Mouse (Mus musculus) liver, embryonic 12.5 days (tissue): Measurements from ENCODE around the gene Sncb. TPM values are rescaled to one million over a fixed set of nuclear protein-coding genes. Genes with fewer than 3 reads are reported as not detected.

ENCODE experiments used
- ATAC-seq: fragments of 200-750 bp; cut with Nextera tagmentation; 2 replicates; pipeline ENCODE4 v1.8.0; 2017; ENCODE audit warnings: moderate number of reproducible peaks, mild to moderate bottlenecking, moderate library complexity
- H3K27ac ChIP-seq: fragments of 300-500 bp; sonication (generic); 2 replicates; pipeline ENCODE4 v1.5.1; 2016; ENCODE audit warnings: mild to moderate bottlenecking
- H3K27me3 ChIP-seq: fragments of 300-500 bp; sonication (generic); replicated peaks from 2 replicates; pipeline ENCODE4 v1.6.1; 2016; ENCODE audit warnings: mild to moderate bottlenecking, moderate library complexity
- H3K36me3 ChIP-seq: fragments of 300-500 bp; sonication (generic); 2 replicates; pipeline ENCODE4 v1.6.1; 2016; ENCODE audit warnings: mild to moderate bottlenecking, moderate library complexity
- H3K4me1 ChIP-seq: fragments of 300-500 bp; sonication (generic); 2 replicates; pipeline ENCODE4 v1.6.1; 2016
- H3K4me2 ChIP-seq: fragments of 300-500 bp; sonication (generic); 2 replicates; pipeline ENCODE4 v1.6.1; 2016; ENCODE audit warnings: mild to moderate bottlenecking, moderate library complexity
- H3K4me3 ChIP-seq: fragments of 300-500 bp; sonication (generic); 2 replicates; pipeline ENCODE4 v1.5.1; 2016; ENCODE audit warnings: mild to moderate bottlenecking, moderate library complexity
- H3K9ac ChIP-seq: fragments of 300-500 bp; sonication (generic); 2 replicates; pipeline ENCODE4 v1.6.1; 2016; ENCODE audit warnings: mild to moderate bottlenecking, moderate library complexity
- H3K9me3 ChIP-seq: fragments of 300-500 bp; sonication (generic); replicated peaks from 2 replicates; pipeline ENCODE4 v1.6.1; 2016; ENCODE audit warnings: mild to moderate bottlenecking, moderate library complexity
- WGBS: fragments of 180-500 bp; shearing (Covaris S2); methylation state at CpG from one replicate; pipeline ENCODE4 v1.1.7; 2016; ENCODE audit not compliant: insufficient replicate concordance; 5-methylcytosine and 5-hydroxymethylcytosine counted together
- polyA plus RNA-seq: library from polyadenylated mRNA; unstranded; fragments of >200 nt; fragmentation: Nextera tagmentation; extraction: Ambion mirVana; gene quantifications from 2 replicates; pipeline ENCODE4 v1.2.1, GENCODE M21; 2016

Gene Sncb
- polyA plus RNA-seq, 1 experiment from 2014 or later, result not detected

- H3K9me3 ChIP-seq, result peaks cover 9% of the 10 kb centered on the region
These were observed 40.3 kb downstream of the Sncb start for GRCm38 (mm10) chr13:54726131-54726530.

GRCm38 (mm10) chr13:54723143-54723542 is 43.3 kb downstream of the Sncb start:
- ATAC-seq, result no peak
- no peak overlapping the region for H3K4me2 ChIP-seq
- WGBS, result 83% methylated on average over 3 of the region's 3 CpGs
- no peaks in the 10 kb centered on the region for H3K4me1 ChIP-seq
- no peak overlapping the region for H3K4me3 ChIP-seq
- no peaks in the 10 kb centered on the region for H3K27me3 ChIP-seq
- no peak overlapping the region for H3K27ac ChIP-seq
- H3K9ac ChIP-seq, result no peak overlapping the region
- H3K36me3 ChIP-seq, result no peaks in the 10 kb centered on the region; the same call in 1 of the 2 replicates
- peaks cover 9% of the 10 kb centered on the region for H3K9me3 ChIP-seq

More at GRCm38 (mm10) chr13:54726131-54726530, 40.3 kb downstream of the Sncb start:
- Histone ChIP-seq H3K9ac (no peak overlapping the region), H3K27ac (no peak overlapping the region), H3K4me3 (no peak overlapping the region), H3K4me2 (no peak overlapping the region), H3K4me1 (no peaks in the 10 kb centered on the region), H3K27me3 (no peaks in the 10 kb centered on the region), H3K36me3 (no peaks in the 10 kb centered on the region; the same call in 1 of the 2 replicates)
- 65% methylated on average over 11 of the region's 11 CpGs for WGBS
- no peak for ATAC-seq

- Histone ChIP-seq H3K4me3 (no peak overlapping the region), H3K4me1 (no peaks in the 10 kb centered on the region), H3K27ac (no peak overlapping the region), H3K27me3 (no peaks in the 10 kb centered on the region; the same call in 1 of the 2 replicates), H3K9me3 (no peaks in the 10 kb centered on the region), H3K4me2 (no peak overlapping the region), H3K36me3 (no peaks in the 10 kb centered on the region), H3K9ac (no peak overlapping the region)
- ATAC-seq, result no peak
- WGBS, result 2% methylated on average over 5 of the region's 5 CpGs
These were observed 49.5 kb downstream of the Sncb start for GRCm38 (mm10) chr13:54716916-54717315.

- H3K9me3 ChIP-seq, result peaks cover 5% of the 10 kb centered on the region; the same call in 1 of the 2 replicates
- 65% methylated on average over 10 of the region's 10 CpGs for WGBS
- no peak overlapping the region for H3K9ac ChIP-seq
- H3K27ac ChIP-seq, result no peak overlapping the region
- H3K4me3 ChIP-seq, result no peak overlapping the region
- no peak for ATAC-seq
- no peaks in the 10 kb centered on the region for H3K36me3 ChIP-seq
- H3K27me3 ChIP-seq, result no peaks in the 10 kb centered on the region; the same call in 1 of the 2 replicates
- no peaks in the 10 kb centered on the region for H3K4me1 ChIP-seq
- no peak overlapping the region for H3K4me2 ChIP-seq
These were observed 51.4 kb downstream of the Sncb start for GRCm38 (mm10) chr13:54714996-54715395.

GRCm38 (mm10) chr13:54714393-54714792 is 52.0 kb downstream of the Sncb start:
- Histone ChIP-seq H3K4me1 (no peaks in the 10 kb centered on the region), H3K9me3 (peaks cover 5% of the 10 kb centered on the region; the same call in 1 of the 2 replicates), H3K4me2 (no peak overlapping the region), H3K36me3 (no peaks in the 10 kb centered on the region), H3K27me3 (no peaks in the 10 kb centered on the region; the same call in 1 of the 2 replicates), H3K27ac (no peak overlapping the region), H3K9ac (no peak overlapping the region), H3K4me3 (no peak overlapping the region)
- ATAC-seq, result no peak
- 35% methylated on average over 4 of the region's 4 CpGs for WGBS

- ATAC-seq, result no peak
- Histone ChIP-seq H3K4me3 (no peak overlapping the region), H3K27me3 (no peaks in the 10 kb centered on the region; the same call in none of the 2 replicates), H3K4me2 (no peak overlapping the region), H3K36me3 (no peaks in the 10 kb centered on the region), H3K9ac (no peak overlapping the region), H3K4me1 (no peaks in the 10 kb centered on the region), H3K9me3 (peaks cover 5% of the 10 kb centered on the region; the same call in 1 of the 2 replicates), H3K27ac (no peak overlapping the region)
- 50% methylated on average over 3 of the region's 3 CpGs for WGBS
These were observed 55.5 kb downstream of the Sncb start for GRCm38 (mm10) chr13:54710866-54711265.

Other genes with a start within 250 kb of the Sncb start
- gene 4833439L19Rik, start 201.2 kb downstream of the Sncb start, polyA plus RNA-seq, result 66.8 and 69.3 TPM in 2 replicates
- 10.7 and 10.9 TPM in 2 replicates for gene Arl10, start 191.6 kb downstream of the Sncb start, polyA plus RNA-seq
- gene Nop16, start 176.5 kb downstream of the Sncb start, polyA plus RNA-seq, result 82.4 and 85.5 TPM in 2 replicates
- 127 and 135 TPM in 2 replicates for gene Higd2a, start 176.4 kb downstream of the Sncb start, polyA plus RNA-seq
- gene Cltb, start 155.3 kb downstream of the Sncb start, polyA plus RNA-seq, result 51.2 and 52.6 TPM in 2 replicates
- gene Faf2, start 144.8 kb downstream of the Sncb start, polyA plus RNA-seq, result 35.3 and 39.9 TPM in 2 replicates
- 36.8 and 38.4 TPM in 2 replicates for gene Rnf44, start 72.7 kb downstream of the Sncb start, polyA plus RNA-seq
- 7.7 and 9.9 TPM in 2 replicates for gene Cdhr2, start 65.1 kb downstream of the Sncb start, polyA plus RNA-seq
- 0.23 and 0.35 TPM in 2 replicates for gene Gprin1, start 16.7 kb downstream of the Sncb start, polyA plus RNA-seq
- not detected in 2 replicates for gene Eif4e1b, start 17.4 kb upstream of the Sncb start, polyA plus RNA-seq
- gene Tspan17, start 22.8 kb upstream of the Sncb start, polyA plus RNA-seq, result 1.8 and 2.3 TPM in 2 replicates
- 0.97 and 1.1 TPM in 2 replicates for gene Unc5a, start 182.8 kb upstream of the Sncb start, polyA plus RNA-seq